Mouse (Mus musculus) megakaryocyte, embryonic 14.5 days (primary cell): ENCODE data around the gene Pnpo.

ENCODE experiments used
- FLI1 ChIP-seq: IDR thresholded peaks from 2 replicates; pipeline ENCODE4 v1.6.1; 2012; ENCODE audit warnings: low read length, inconsistent platforms, mixed read lengths
- GATA1 ChIP-seq: IDR thresholded peaks from 3 replicates; pipeline ENCODE4 v1.6.1; 2012; ENCODE audit warnings: mixed read lengths, low read length, inconsistent platforms, borderline replicate concordance

DNA sequence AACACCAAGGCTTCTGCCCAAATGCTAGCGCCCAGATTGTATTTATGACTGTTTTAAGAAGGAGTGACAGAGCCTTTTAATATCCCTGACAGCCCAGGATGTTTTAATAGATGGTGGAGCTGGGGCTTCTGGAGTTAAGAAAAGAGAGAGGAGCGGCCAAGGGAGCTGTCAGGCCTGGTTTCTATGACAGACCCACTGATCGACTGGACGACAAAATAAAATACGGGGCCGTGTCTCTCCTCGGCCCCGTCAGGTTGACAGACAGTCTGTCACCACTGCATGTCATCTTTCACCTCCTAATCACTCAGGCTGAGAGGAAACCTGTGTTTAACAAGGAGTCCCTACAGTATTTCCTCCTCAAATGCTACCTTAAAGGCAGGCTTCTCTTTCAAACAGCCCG is 42.5 kb downstream of the Pnpo start:
- TF ChIP-seq GATA1 (no peak), FLI1 (no peak)
